Comparison of ENCODE assay signal across 17 mouse cellular contexts in genomic region chr16:30273065-30273464, GRCm38 (mm10).
"Had no signal": no experiment of that assay in that cellular context is flagged by ENCODE, and none has a peak within 500 bp of the region (broad histone marks: within the 10 kb centered on the region; RNA-seq: fewer than 3 reads in every experiment).

No protein-coding gene starts in this region.

- ATAC-seq: hindbrain, postnatal 0 days; intestine, embryonic 16.5 days; liver, embryonic 12.5 days had no signal

- DNase-seq: gastrocnemius, postnatal 14 days; gastrocnemius, postnatal 36 days; heart, adult 11 months; heart, adult 2 months; heart, postnatal 14 days; heart, postnatal 36 days; kidney, adult 11 months; kidney, adult 2 months; kidney, adult 9 months; kidney, postnatal 14 days; kidney, postnatal 36 days; layer of hippocampus, adult 9-11 months; layer of hippocampus, postnatal 36 days; left cerebral cortex, postnatal 4 days had no signal
